Mouse (Mus musculus): ENCODE measurements at regions not wholly inside any gene's neighbourhood (a gene's known extent, or its start where the extent isn't known, plus 50 kb on each side); places are given as distances from the start of the nearest gene placed in this dataset.

- no peak for DNase-seq
Observed at GRCm38 (mm10) chr13:72947374-72948165, 312.7 kb upstream of the Irx4 start.

- DNase-seq = no peak
Observed at GRCm38 (mm10) chr13:72958616-72959518, 301.4 kb upstream of the Irx4 start.

- no peak for DNase-seq
Observed at GRCm38 (mm10) chr13:72961291-72961690, 299.0 kb upstream of the Irx4 start.

GRCm38 (mm10) chr13:72972165-72972564 is 288.1 kb upstream of the Irx4 start:
- no peak for DNase-seq

- DNase-seq = no peak
Observed at GRCm38 (mm10) chr13:72972894-72973293, 287.4 kb upstream of the Irx4 start.

GRCm38 (mm10) chr13:72977213-72977612 is 283.1 kb upstream of the Irx4 start:
- DNase-seq = no peak

- no peak for DNase-seq
Observed at GRCm38 (mm10) chr13:72977971-72978370, 282.3 kb upstream of the Irx4 start.

- DNase-seq = no peak
Observed at GRCm38 (mm10) chr13:72978966-72979365, 281.3 kb upstream of the Irx4 start.

- no peak for DNase-seq
Observed at GRCm38 (mm10) chr13:72992589-72993409, 267.5 kb upstream of the Irx4 start.

- no peak for DNase-seq
Observed at GRCm38 (mm10) chr13:72993410-72993858, 266.8 kb upstream of the Irx4 start.

GRCm38 (mm10) chr13:72994538-72994937 is 265.7 kb upstream of the Irx4 start:
- no peak for DNase-seq

GRCm38 (mm10) chr13:73008856-73009546 is 251.3 kb upstream of the Irx4 start:
- no peak for DNase-seq

- DNase-seq = no peak
Observed at GRCm38 (mm10) chr13:73009547-73010475, 250.5 kb upstream of the Irx4 start.

- DNase-seq = no peak
Observed at GRCm38 (mm10) chr13:73019181-73019580, 241.1 kb upstream of the Irx4 start.

GRCm38 (mm10) chr13:73031217-73031616 is 229.1 kb upstream of the Irx4 start:
- no peak for DNase-seq

GRCm38 (mm10) chr13:73033055-73033454 is 227.2 kb upstream of the Irx4 start:
- peak; percentile 49 for DNase-seq

GRCm38 (mm10) chr13:73034065-73034831 is 226.0 kb upstream of the Irx4 start:
- DNase-seq = no peak

- DNase-seq = no peak
Observed at GRCm38 (mm10) chr13:73034886-73035285, 225.4 kb upstream of the Irx4 start.

- no peak for DNase-seq
Observed at GRCm38 (mm10) chr13:73035336-73035940, 224.8 kb upstream of the Irx4 start.

- DNase-seq = no peak
Observed at GRCm38 (mm10) chr13:73039731-73040130, 220.5 kb upstream of the Irx4 start.

All from lung, postnatal 14 days (tissue).